Mouse (Mus musculus) ovary, postnatal 36 days (tissue): ENCODE measurements around the gene Olfr589.
"Not testable (repeated sequence)": the region's sequence is repeated elsewhere in the genome, so short reads cannot be mapped to it uniquely, and the experiment has no call there.

ENCODE experiments used
- DNase-seq: peaks from one replicate; pipeline ENCODE4 v3.0.0; 2022; ENCODE audit warnings: low spot score, mixed read lengths

The Olfr589 gene

DNA sequence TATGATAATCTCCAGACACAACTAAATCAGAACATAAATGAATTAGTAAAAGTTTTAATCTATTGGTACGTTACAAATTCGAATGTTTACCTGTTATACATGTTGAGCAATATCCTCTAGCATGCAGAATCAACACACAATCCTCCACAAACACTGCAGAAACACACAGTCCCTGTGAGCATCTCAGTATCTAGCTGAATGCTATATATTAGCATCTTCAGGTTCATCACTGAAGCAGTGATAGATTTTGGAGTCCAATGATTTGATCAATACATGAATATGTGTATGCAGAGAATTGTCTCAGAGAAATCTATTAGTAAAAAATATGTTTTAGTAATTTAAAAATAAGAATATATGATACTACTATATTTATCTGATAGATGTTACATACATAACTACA lies at the start of gene Olfr589:
TSS of gene Olfr589 (minus strand) at position 101 of the 400 bp plus-strand sequence.
- no peak for DNase-seq

GRCm38 (mm10) chr7:103184503-103184902 lies 28.3 kb upstream of the Olfr589 start, which contains the start of gene Olfr592:
TSS of gene Olfr592 (plus strand) at chr7:103184803.
- DNase-seq: not testable (repeated sequence)

- DNase-seq: no peak
These were observed 22.1 kb upstream of the Olfr589 start, which contains the start of gene Olfr591 for GRCm38 (mm10) chr7:103178240-103178639. TSS of gene Olfr591 (minus strand) at chr7:103178340.

DNA sequence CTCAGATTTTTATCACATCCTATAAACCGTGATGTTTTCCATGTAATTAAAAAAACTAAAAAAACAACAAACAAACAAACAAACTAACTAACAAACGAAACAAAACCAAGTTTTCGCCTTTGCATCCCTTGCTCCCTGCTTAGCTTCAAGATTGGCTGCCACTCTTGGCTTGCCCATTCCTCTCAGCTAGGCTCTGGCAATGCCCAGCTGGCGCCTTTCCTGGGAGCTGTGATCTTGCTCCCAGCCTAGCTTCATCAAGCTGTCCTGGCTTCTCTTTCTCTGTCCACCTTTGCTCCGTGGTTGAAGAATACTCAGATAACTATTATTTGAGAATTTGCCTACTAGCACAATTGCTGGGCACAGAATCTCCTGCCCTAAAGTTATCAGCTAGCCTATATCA lies 13.5 kb upstream of the Olfr589 start:
- DNase-seq: no peak

- no peak for DNase-seq
These were observed 15.6 kb downstream of the Olfr589 start, which contains the start of gene Olfr588-ps1 for GRCm38 (mm10) chr7:103140579-103140978. TSS of gene Olfr588-ps1 (plus strand) at chr7:103140879.

- DNase-seq: no peak
These were observed 30.6 kb downstream of the Olfr589 start, which contains the start of gene Olfr586 for GRCm38 (mm10) chr7:103125538-103125937. TSS of gene Olfr586 (minus strand) at chr7:103125638.

- no peak for DNase-seq
These were observed 36.8 kb downstream of the Olfr589 start for GRCm38 (mm10) chr7:103119406-103119805.
